Mouse (Mus musculus) layer of hippocampus, adult 9-10 months (tissue): ENCODE results near the gene Polr2c.
"Not testable (repeated sequence)": the region's sequence is repeated elsewhere in the genome, so short reads cannot be mapped to it uniquely, and the experiment has no call there.

ENCODE experiments used
- DNase-seq: peaks from one replicate; pipeline ENCODE4 v3.0.0; 2022; ENCODE audit warnings: low spot score

Polr2c gene

DNA sequence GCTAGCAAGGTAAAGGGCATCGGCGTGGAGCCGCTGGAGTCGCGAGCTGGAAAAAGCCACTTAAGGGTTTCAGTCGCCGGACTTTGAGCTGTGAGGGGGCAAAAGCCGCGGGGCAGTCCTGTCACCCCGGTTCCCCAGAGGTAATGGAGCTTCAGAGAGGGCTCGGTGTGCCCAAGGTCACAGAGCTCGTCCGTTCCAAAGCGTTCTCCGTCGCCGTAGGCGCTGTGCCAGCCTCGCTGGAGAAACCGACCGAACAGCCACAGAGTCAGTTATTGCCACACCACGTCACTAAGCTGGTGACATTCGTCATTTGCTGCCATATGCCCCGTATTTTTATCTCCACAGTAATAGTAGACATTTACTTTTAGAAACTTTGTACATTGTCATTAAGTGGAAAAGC lies 18.6 kb upstream of the Polr2c start:
- DNase-seq, result peak; percentile 58

DNA sequence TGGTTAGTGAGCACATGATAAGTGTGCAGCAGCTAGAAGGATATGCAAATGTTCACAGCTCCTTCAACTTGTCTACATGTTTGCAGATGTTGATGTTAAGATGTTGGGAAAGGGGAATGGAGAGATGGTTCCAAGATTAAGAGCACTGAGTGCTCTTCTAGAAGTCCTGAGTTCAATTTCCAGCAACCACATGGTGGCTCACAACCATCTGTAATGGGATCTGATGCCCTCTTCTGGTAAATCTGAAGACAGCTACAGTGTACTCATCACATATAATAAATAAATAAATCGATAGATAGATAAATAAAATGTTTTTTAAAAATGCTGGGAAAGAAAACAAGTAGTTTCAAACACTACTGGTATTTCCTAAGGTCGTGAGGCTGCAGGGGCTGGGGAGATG lies 16.1 kb upstream of the Polr2c start:
- DNase-seq, result no peak

DNA sequence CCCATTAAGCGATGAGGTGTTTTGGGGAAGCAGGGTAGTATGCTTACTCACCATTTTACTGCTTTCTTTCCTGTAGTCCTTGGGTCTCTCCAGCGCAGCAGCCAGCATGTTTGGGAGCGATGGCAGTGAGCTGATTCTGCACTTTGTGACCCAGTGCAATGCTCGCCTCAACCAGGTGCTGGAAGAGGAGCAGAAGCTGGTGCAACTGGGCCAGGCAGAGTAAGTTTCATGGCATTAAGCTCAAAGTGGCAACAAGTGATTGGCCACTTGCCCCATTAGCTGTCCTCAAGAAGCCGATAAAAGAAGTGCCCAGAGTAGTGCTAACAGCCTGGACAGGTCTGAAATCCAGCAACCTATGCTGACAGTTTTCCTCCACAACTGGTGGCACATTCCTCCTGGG lies 7.2 kb upstream of the Polr2c start:
- DNase-seq, result no peak

DNA sequence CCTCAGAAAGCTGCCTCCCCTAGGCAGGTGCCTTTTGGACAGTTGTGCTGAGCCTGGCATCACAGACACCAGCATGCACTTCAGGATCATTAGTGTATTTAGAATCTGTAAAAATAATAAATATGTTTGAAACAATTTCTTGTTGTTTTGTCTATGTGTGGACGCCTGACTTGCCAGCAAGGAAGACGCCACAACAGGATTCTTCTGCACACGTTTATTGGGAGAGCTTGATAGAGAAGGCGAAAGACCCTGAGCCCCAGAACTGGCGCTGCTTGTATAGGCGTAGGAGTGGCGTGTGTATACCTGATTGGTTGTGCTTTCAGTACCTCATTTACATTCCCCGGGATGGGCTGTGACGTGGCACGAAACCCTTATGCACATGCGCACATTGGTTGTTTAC lies 2.5 kb upstream of the Polr2c start:
- DNase-seq, result not testable (repeated sequence)

DNA sequence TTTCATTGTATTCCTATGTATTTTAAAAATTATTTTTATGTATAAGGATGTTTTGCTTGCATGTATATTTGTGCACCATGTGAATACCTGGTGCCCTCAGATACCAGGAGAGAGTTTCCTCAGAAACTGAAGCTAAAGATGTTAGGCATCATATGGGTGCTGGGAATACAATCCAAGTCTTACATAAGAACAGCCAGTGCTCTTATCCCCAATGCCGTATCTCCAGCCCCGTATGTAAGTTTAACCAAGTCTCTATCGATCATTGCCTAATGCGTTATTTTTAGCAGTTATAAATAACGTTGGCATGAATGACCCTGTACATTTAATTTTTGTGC lies 272 bp upstream of the Polr2c start:
- no peak for DNase-seq

DNA sequence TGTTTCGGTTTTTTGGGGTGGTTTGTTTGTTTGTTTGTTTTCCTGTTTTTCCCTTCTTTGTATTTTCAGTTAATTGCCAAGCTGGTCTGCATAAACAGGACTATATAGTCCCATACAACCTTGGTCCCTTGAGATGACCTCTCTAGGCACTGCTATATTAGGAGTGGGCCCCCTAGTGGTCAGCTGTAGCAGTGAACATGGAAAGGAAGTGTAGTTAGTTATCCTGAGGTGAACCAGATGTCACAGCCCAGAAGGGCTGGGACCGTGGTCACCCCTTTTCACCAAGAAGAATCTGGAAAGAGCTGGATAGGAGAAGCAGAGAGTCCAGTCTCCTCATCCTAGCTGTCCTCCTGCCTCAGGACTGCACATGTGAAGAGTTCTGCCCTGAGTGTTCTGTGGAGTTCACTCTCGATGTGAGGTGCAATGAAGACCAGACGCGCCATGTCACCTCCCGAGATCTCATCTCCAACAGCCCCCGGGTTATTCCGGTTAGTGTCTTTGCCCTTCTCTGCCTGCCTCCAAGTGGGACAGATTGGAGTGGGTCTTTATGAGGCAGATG lies 4.2 kb downstream of the Polr2c start:
- DNase-seq, result no peak

DNA sequence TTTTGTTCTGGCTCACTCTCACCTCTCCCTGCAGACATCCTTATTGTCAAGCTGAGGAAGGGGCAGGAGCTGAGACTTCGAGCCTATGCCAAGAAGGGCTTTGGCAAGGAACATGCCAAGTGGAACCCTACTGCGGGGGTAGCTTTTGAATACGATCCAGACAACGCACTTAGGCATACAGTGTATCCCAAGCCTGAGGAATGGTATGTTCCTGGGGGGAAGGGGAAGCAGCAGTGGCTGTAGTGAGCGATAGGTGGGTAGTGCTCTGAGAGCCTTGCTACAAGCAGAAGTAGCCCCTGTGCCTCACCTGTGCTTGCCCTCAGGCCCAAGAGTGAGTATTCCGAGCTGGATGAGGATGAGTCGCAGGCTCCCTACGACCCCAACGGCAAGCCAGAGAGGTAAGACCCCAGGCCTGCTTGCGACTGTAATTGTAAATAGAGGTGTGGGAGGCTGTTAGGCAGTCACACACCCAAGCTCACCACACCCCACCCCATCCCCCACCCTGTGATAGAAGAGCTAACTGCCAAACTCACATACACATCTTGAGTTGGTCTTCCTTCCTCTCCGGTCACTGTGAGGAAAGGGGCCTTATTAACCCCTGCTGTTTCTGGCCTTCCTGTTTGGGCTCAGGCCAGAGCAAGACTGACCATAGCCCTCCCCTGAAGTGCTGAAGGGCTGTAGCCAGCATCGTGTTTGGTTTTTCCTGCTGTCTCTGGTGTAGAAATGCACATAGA lies 5.4 kb downstream of the Polr2c start:
- no peak for DNase-seq

DNA sequence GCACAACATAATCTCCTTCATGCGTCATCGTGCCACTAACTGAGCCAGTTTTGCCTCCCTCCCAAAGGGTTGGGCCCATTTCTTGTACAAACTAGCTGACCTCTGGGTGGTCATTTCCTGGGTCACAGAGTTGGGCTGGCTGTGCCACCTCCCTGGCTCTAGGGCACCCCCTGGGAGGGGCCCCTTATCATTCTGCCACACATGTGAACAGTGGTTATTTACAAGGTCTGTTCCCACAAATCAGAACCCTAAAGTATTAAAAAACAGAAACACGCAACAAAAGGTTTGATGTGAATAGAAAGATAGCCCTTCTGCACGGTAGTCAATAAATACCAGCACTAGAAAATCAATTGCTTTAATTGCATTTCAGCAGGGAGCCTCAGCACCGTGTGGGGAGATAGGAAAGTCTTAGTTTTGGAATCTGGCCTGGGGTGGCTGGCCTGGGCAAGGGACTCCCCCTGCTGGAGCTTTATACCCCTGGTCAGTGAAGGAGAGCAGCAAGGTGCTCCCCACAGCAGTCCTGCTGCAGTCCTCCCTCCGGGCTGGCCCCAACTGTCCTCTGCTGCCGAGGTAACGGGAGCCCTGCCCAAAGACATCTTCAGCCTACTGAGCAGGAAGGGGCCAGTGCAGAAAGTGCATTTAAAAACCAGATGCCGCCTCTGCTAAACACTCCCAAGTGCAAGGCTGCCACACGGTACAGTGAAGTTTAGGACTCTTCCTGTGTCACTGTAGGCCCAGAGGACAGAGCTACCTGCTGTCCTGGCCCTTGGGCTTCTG lies 6.8 kb downstream of the Polr2c start:
- DNase-seq, result no peak

DNA sequence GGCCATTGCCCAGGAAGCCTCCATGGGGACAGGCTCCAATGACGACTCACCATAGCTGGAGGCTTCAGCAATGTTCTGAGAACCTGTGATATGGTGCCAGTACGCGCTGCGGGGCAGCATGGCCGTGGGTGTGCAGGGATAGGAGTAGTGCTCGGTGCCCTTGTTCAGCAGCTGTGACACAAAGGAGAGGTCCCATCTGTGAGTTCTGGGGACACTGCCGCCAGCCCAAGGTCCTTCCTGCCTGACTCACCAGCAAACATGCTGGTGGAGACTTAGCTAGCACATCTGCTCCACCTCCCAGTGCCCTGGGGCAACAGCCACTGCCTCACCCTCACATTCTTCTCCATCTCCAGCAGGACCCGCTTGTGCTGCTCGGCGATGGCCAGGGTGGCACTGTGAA lies 8.0 kb downstream of the Polr2c start:
- DNase-seq, result no peak

DNA sequence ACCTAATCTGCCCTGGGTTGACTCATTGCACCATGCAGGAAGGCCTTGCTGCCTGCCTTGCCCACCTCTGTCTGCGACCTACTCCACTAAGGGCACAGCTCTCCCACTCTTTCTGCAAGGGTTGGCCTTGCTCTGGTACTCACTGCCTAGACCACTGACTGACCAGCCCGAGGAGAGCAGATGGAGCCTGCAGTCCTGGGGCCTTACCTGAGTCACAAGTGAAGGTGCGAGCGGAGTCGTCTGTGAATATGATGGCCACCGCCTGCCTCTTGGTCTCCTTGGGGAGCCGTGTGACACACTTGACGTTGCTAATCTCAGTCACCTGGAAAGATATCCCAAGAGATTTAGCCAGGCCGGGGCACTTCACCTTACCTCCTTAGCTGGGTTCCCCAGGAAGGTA lies 9.7 kb downstream of the Polr2c start:
- no peak for DNase-seq

DNA sequence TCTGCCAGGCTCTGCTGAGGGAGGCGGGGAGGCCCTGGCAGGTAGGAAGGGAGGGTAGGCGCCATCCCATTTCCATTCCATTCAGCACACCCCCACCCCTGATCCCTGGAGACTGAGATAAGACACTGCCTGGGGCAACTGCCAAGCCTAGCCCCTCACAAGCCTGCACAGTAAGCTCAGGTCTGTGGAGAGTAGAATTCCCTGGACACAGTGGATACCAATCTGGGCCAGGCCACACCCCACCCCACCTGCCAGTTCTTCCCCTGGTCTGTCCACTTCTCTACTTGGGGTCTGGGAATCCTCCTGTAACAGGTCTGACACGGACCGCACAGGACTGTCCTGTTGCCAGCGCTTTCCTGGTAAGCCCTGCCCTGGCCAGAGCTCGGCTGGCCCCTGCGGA lies 11.9 kb downstream of the Polr2c start:
- no peak for DNase-seq

DNA sequence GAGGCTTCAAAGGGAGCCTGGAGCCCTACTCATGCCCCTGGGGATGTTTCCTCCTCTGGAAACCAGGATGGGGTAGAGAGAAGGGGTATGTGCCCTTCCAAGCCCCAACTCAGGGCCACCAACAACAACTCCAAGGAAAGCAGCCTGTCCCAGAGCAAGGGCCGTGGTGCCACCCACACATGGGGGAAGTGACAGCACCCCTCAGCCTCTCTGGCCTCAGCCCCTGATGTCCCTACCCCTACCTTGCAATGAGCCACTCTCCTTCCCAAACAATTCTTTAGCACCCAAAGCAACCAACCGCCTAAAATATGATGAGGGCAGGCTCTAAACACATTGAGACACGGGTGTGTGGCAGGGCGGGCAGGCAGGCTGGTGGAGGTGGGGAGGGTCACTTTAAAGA lies 12.8 kb downstream of the Polr2c start:
- DNase-seq, result no peak

DNA sequence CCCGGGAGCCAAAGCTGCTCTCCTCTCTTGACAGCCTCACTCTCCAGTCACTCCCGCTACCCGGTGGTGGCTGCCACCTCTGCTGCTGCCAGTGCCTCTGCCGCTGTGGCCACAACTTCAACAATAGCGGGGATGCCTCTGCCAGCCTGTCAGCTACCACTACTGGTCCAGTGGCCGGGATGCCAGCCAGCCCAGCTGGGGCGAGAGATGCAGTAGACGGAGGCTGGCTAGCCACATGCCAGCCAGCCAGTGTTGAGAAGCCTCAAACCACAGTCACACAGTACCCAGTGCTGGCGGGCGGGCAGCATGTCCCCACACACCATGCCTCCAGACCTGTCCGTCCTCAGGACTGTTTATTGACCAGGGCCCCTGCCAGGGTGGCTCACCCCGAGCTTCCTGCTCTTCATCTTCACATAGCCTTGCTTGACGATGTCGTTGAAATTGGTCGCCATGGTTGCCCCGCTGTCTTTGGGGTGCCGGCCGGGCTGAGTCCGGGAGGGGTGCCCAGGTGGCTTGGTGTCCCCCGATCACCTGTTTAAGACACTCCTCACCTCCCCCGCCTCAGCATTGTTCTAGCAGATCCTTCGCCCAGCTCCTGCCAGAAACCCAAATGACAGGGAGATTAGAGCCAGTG lies 13.3 kb downstream of the Polr2c start:
- no peak for DNase-seq

DNA sequence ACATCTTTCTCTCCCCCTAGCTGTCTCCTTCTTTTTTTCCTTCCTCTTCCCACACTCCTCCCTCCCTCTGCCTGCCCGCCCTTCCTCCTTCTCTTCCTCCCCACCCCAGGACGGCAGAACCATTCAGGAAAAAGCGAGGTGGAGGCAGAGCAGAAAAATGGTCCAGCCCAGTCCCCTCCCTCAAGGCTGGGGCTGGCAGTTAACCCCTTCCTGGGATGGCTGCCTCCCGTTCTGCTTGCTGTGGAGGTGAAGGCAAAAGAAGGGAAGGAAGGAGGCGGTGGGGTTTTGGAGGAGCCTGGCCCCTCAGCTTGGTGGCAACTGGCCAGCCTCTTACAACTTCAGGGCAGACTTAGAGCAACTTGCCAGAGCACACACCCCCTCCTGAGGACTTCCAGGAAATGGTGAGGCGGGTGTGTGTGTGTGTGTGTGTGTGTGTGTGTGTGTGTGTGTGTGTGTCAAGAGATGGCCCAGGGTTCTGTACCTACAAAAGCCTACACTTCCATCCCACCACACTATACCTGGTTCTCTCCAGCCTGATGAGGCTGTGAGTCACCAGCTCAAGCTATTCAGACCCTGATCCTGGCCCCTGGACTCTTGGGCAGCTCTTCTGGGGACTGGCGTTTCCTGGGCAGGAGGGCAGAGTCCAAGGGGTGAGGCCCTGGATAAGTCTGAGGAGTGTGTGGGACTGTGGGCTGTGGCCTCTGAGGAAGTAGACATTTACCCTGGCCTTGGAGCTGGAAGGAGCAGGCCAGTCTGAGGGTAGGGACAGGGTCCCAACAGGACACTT lies 14.1 kb downstream of the Polr2c start:
- no peak for DNase-seq

DNA sequence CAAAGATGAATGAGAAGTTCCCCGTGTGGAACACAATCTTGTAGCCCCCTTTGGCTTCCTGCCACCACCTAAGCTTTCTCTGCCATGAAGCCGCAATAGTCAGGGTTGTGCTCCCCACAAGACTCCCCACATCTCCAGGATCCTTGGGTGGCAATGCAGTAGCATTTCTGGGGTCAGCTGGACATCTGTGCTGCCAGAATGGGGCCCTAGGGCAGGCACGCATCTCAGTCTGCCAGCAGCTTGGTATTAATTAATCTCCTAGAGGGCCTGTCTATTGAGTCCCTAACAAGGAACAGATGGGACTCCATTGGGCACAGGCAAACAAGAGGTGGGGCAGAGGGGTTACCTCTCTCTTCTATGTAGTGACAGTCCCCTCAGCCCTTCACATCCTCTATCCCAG lies 14.9 kb downstream of the Polr2c start:
- DNase-seq, result no peak

DNA sequence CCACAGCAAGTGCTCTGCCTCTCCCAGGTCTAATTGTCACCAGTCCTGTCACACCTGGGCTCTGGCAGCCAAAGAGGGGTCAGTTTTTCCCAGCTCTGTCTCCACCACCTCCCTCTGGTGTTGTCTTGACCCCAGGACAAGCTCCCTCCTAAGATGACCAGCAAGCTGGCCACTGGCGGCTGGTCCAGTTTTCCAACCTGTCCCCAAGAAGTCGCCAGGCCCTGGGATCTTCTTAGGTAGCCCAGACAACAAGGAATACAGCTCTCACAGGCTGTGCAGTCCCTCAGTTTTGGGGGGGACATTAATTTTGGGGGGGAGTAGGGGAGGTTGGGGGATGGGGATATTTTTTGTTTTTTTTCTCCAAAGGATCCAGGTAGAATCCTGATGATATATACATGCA lies 15.3 kb downstream of the Polr2c start:
- DNase-seq, result no peak

DNA sequence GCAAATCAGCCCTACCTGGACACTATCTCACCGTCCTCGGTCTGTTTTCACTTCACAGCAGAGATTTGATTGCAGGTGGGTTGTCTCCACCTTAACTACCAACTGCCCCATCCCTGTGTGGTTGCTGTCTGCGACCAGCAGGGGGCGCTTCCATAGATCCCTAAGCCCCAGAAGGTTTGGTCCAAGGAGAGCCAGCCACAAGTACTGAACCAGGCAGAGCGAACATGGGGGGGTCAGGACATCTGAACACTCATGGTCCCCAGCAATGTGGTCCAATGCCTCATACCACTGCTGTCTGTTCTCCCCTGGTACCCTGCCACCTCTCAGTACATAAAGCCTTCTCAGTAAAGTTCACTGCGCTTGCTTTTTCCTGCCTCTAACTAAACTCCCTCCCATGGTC lies 17.1 kb downstream of the Polr2c start:
- no peak for DNase-seq

DNA sequence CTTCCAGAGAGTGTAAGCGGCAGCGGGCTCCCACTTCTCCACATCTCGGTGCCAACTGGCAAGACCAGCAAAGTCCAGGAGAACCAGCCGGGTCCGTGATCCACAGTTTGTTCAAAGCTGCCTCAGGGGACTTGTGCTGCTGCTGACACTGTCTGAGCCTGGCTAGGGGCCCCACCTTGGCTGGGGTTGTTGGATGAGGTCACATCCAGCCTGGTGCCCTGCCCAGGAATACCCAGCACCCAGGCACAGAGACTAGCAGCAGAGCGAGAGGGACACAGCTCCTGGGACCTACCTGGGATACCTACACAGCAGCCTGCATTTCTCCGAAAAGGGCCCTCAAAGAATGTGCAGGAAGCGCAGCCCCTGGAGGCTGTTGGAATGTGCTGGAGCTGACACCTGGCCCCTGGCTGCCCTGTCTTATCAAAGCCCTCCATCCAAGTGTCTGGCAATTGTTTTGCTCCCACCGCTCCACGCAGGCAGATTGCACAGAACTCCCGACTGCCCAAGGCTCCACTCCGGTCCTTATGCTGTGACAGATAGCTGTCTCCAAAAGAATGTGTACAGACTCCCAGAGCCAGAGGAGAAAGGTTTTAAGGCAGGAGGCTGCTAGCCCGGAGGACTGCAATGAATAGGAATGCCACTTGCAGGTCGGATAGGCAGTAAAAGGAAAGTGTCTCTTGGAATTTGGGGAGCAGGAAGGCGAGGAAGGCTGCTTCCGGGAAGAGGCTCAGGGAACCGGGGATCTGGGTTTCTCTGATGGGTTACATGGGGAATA lies 18.0 kb downstream of the Polr2c start:
- no peak for DNase-seq

DNA sequence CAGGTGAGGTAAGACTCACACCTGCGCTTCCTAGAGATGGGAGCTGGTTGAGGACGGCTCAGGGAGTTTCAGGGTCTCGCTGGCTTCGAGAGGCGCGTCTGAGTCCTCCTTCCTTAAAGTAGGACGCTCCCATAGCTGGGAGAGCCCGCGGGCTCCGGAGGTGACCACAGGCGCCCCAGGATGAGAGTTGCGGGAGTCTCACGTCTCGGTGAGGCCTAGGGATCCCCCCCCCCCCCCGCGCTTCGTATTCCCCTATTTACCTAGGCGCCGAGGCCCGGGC lies 18.6 kb downstream of the Polr2c start:
- no peak for DNase-seq

DNA sequence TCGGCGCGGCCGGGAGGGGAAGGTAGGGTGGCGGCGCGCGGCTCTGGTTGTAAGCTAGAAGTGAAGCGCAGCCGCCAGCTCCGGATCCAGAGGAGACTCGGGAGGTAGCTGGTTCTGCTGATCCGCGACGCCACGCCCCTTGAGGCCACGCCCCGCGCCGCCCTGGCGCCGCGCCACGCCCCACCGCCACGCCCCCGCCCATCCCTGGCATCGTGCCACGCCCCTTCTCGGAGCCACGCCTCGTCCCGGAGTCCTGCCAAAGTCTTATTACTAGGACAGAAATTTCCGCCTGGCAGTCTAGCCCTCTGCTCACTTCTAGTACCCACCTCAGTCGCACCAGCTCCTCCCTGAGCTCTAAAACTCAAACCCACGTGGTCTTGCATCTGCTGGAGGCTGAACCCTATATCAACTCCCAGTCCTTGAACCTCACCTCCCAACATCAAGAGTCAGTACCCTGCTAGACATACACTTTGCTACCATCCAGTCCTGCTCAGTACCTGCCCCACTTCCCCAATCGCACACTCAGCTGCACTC lies 19.0 kb downstream of the Polr2c start, which contains the start of gene Dok4:
Dok4 (minus strand) TSS at position 134 of the 534 bp plus-strand sequence.
- no peak for DNase-seq

DNA sequence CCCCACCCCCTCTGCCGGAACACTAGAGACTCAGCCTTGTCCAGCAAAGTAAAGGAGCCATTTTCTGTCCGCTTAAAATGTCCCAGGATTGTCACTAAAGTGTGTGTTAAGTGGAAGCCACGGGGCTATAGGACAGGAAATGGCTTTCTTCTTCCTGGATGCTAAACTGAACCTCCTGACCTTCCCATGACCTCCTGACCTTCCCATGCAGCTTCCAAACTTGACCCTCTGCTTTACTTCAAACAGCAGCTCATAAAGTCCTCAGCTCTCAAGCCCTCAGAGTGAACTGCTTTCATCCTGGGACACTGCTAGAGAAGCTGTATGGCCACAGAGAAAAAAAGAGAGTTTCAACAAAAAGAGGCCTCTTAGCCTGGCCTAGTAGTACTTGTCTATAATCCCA lies 19.6 kb downstream of the Polr2c start:
- DNase-seq, result no peak
